Mouse (Mus musculus): ENCODE results near the gene Myb. TPM values are rescaled to one million over a fixed set of nuclear protein-coding genes. Genes with fewer than 3 reads are reported as not detected.

Gene Myb
- polyA plus RNA-seq, 1 experiment from 2014 or later: 7.7 TPM

- H3K27me3 ChIP-seq (ENCODE audit: control insufficient read depth, insufficient read depth, low read depth, low read length): no peaks in the 10 kb centered on the region
- no peaks in the 10 kb centered on the region for H3K36me3 ChIP-seq (ENCODE audit: control insufficient read depth, insufficient read depth)
- H3K27ac ChIP-seq (ENCODE audit: low read length): no peak overlapping the region
- no peaks in the 10 kb centered on the region for H3K9me3 ChIP-seq (replicated peaks; ENCODE audit: control insufficient read depth, low read length)
- no peaks in the 10 kb centered on the region for H3K4me1 ChIP-seq (ENCODE audit: control insufficient read depth, low read depth, low read length)
- no peak overlapping the region for H3K9ac ChIP-seq (ENCODE audit: low read depth, low read length)
- ATAC-seq (ENCODE audit: low read depth): no peak
- WGBS (ENCODE audit: insufficient replicate concordance): 61% methylated on average over 3 of the region's 3 CpGs
- no peak overlapping the region for H3K4me2 ChIP-seq (ENCODE audit: low read depth, low read length)
- no peak overlapping the region for H3K4me3 ChIP-seq (ENCODE audit: low read depth, low read length)
Observed at GRCm38 (mm10) chr10:21087614-21088232, 73.1 kb downstream of the Myb start.

GRCm38 (mm10) chr10:21085044-21085443, 75.7 kb downstream of the Myb start:
- Histone ChIP-seq H3K9ac (ENCODE audit: low read depth, low read length) (no peak overlapping the region), H3K27ac (ENCODE audit: low read length) (no peak overlapping the region), H3K9me3 (replicated peaks; ENCODE audit: control insufficient read depth, low read length) (no peaks in the 10 kb centered on the region), H3K4me2 (ENCODE audit: low read depth, low read length) (no peak overlapping the region), H3K4me3 (ENCODE audit: low read depth, low read length) (no peak overlapping the region), H3K4me1 (ENCODE audit: control insufficient read depth, low read depth, low read length) (no peaks in the 10 kb centered on the region), H3K36me3 (ENCODE audit: control insufficient read depth, insufficient read depth) (no peaks in the 10 kb centered on the region), H3K27me3 (ENCODE audit: control insufficient read depth, insufficient read depth, low read depth, low read length) (no peaks in the 10 kb centered on the region)
- 61% methylated on average over 5 of the region's 5 CpGs for WGBS (ENCODE audit: insufficient replicate concordance)
- no peak for ATAC-seq (ENCODE audit: low read depth)

GRCm38 (mm10) chr10:21083391-21083918, 77.3 kb downstream of the Myb start:
- Histone ChIP-seq H3K27ac (ENCODE audit: low read length) (no peak overlapping the region), H3K9me3 (replicated peaks; ENCODE audit: control insufficient read depth, low read length) (no peaks in the 10 kb centered on the region), H3K27me3 (ENCODE audit: control insufficient read depth, insufficient read depth, low read depth, low read length) (no peaks in the 10 kb centered on the region), H3K4me2 (ENCODE audit: low read depth, low read length) (no peak overlapping the region), H3K9ac (ENCODE audit: low read depth, low read length) (no peak overlapping the region), H3K4me1 (ENCODE audit: control insufficient read depth, low read depth, low read length) (no peaks in the 10 kb centered on the region), H3K4me3 (ENCODE audit: low read depth, low read length) (no peak overlapping the region), H3K36me3 (ENCODE audit: control insufficient read depth, insufficient read depth) (no peaks in the 10 kb centered on the region)
- WGBS (ENCODE audit: insufficient replicate concordance): 28% methylated on average over 8 of the region's 8 CpGs
- no peak for ATAC-seq (ENCODE audit: low read depth)

GRCm38 (mm10) chr10:21082447-21082846, 78.3 kb downstream of the Myb start:
- 75% methylated on average over 8 of the region's 8 CpGs for WGBS (ENCODE audit: insufficient replicate concordance)
- H3K4me3 ChIP-seq (ENCODE audit: low read depth, low read length): no peak overlapping the region

GRCm38 (mm10) chr10:21077151-21077719, 83.5 kb downstream of the Myb start:
- 37% methylated on average over 14 of the region's 14 CpGs for WGBS (ENCODE audit: insufficient replicate concordance)

More at GRCm38 (mm10) chr10:21082447-21082846, 78.3 kb downstream of the Myb start:
- H3K9ac ChIP-seq (ENCODE audit: low read depth, low read length): no peak overlapping the region
- no peak overlapping the region for H3K27ac ChIP-seq (ENCODE audit: low read length)
- H3K9me3 ChIP-seq (replicated peaks; ENCODE audit: control insufficient read depth, low read length): no peaks in the 10 kb centered on the region
- no peak overlapping the region for H3K4me2 ChIP-seq (ENCODE audit: low read depth, low read length)
- no peaks in the 10 kb centered on the region for H3K27me3 ChIP-seq (ENCODE audit: control insufficient read depth, insufficient read depth, low read depth, low read length)
- H3K36me3 ChIP-seq (ENCODE audit: control insufficient read depth, insufficient read depth): no peaks in the 10 kb centered on the region
- no peaks in the 10 kb centered on the region for H3K4me1 ChIP-seq (ENCODE audit: control insufficient read depth, low read depth, low read length)
- ATAC-seq (ENCODE audit: low read depth): no peak

GRCm38 (mm10) chr10:21076731-21077130, 84.1 kb downstream of the Myb start:
- Histone ChIP-seq H3K4me2 (ENCODE audit: low read depth, low read length) (0 out of 2 replicates have a peak overlapping the region, but pooled peaks have one; percentile 4), H3K9me3 (replicated peaks; ENCODE audit: control insufficient read depth, low read length) (no peaks in the 10 kb centered on the region), H3K27me3 (ENCODE audit: control insufficient read depth, insufficient read depth, low read depth, low read length) (no peaks in the 10 kb centered on the region), H3K36me3 (ENCODE audit: control insufficient read depth, insufficient read depth) (no peaks in the 10 kb centered on the region), H3K9ac (ENCODE audit: low read depth, low read length) (no peak overlapping the region), H3K4me1 (ENCODE audit: control insufficient read depth, low read depth, low read length) (no peaks in the 10 kb centered on the region), H3K27ac (ENCODE audit: low read length) (peak overlapping the region; percentile 16), H3K4me3 (ENCODE audit: low read depth, low read length) (no peak overlapping the region)
- 61% methylated on average over 7 of the region's 7 CpGs for WGBS (ENCODE audit: insufficient replicate concordance)
- ATAC-seq (ENCODE audit: low read depth): no peak

More at GRCm38 (mm10) chr10:21077151-21077719, 83.5 kb downstream of the Myb start:
- H3K4me2 ChIP-seq (ENCODE audit: low read depth, low read length): peak overlapping the region; percentile 4; the same call in 1 of the 2 replicates
- peak; percentile 30; the same call in 1 of the 2 replicates for ATAC-seq (ENCODE audit: low read depth)
- no peaks in the 10 kb centered on the region for H3K36me3 ChIP-seq (ENCODE audit: control insufficient read depth, insufficient read depth)
- no peaks in the 10 kb centered on the region for H3K27me3 ChIP-seq (ENCODE audit: control insufficient read depth, insufficient read depth, low read depth, low read length)
- peak overlapping the region; percentile 16 for H3K27ac ChIP-seq (ENCODE audit: low read length)
- no peak overlapping the region for H3K4me3 ChIP-seq (ENCODE audit: low read depth, low read length)
- no peak overlapping the region for H3K9ac ChIP-seq (ENCODE audit: low read depth, low read length)
- no peaks in the 10 kb centered on the region for H3K4me1 ChIP-seq (ENCODE audit: control insufficient read depth, low read depth, low read length)
- H3K9me3 ChIP-seq (replicated peaks; ENCODE audit: control insufficient read depth, low read length): no peaks in the 10 kb centered on the region

- no peaks in the 10 kb centered on the region for H3K4me1 ChIP-seq (ENCODE audit: control insufficient read depth, low read depth, low read length)
- no peak for ATAC-seq (ENCODE audit: low read depth)
- no peak overlapping the region for H3K4me2 ChIP-seq (ENCODE audit: low read depth, low read length)
- H3K27ac ChIP-seq (ENCODE audit: low read length): no peak overlapping the region; the same call in 1 of the 2 replicates
- H3K27me3 ChIP-seq (ENCODE audit: control insufficient read depth, insufficient read depth, low read depth, low read length): no peaks in the 10 kb centered on the region
- WGBS (ENCODE audit: insufficient replicate concordance): 85% methylated on average over 1 of the region's 1 CpGs
- H3K9ac ChIP-seq (ENCODE audit: low read depth, low read length): no peak overlapping the region
- H3K9me3 ChIP-seq (replicated peaks; ENCODE audit: control insufficient read depth, low read length): no peaks in the 10 kb centered on the region
- H3K36me3 ChIP-seq (ENCODE audit: control insufficient read depth, insufficient read depth): no peaks in the 10 kb centered on the region
- H3K4me3 ChIP-seq (ENCODE audit: low read depth, low read length): no peak overlapping the region
Observed at GRCm38 (mm10) chr10:21076137-21076536, 84.6 kb downstream of the Myb start.
